Mouse (Mus musculus) embryonic facial prominence, embryonic 13.5 days (tissue): ENCODE measurements around the gene Sbk2. TPM values are rescaled to one million over a fixed set of nuclear protein-coding genes. Genes with fewer than 3 reads are reported as not detected.
"Not testable (repeated sequence)": the region's sequence is repeated elsewhere in the genome, so short reads cannot be mapped to it uniquely, and the experiment has no call there.

Source experiments
- ATAC-seq: fragments of 200-750 bp; cut with Nextera tagmentation; 2 replicates; pipeline ENCODE4 v1.8.0; 2017; ENCODE audit warnings: low read depth; ENCODE audit not compliant: insufficient number of reproducible peaks, insufficient read depth, low FRiP score, low TSS enrichment
- H3K27ac ChIP-seq: fragments of 300-500 bp; sonication (generic); 2 replicates; pipeline ENCODE4 v1.5.1; 2015; ENCODE audit warnings: moderate library complexity, mild to moderate bottlenecking, inconsistent platforms
- H3K27me3 ChIP-seq: fragments of 300-500 bp; sonication (generic); 2 replicates; pipeline ENCODE4 v1.6.1; 2015; ENCODE audit warnings: mild to moderate bottlenecking, inconsistent platforms
- H3K36me3 ChIP-seq: fragments of 300-500 bp; sonication (generic); 2 replicates; pipeline ENCODE4 v1.6.1; 2015; ENCODE audit warnings: mild to moderate bottlenecking, inconsistent platforms
- H3K4me1 ChIP-seq: fragments of 300-500 bp; sonication (generic); 2 replicates; pipeline ENCODE4 v1.6.1; 2015; ENCODE audit warnings: inconsistent platforms
- H3K4me2 ChIP-seq: fragments of 300-500 bp; sonication (generic); 2 replicates; pipeline ENCODE4 v1.6.1; 2015; ENCODE audit warnings: moderate library complexity, mild to moderate bottlenecking, inconsistent platforms
- H3K4me3 ChIP-seq: fragments of 300-500 bp; sonication (generic); 2 replicates; pipeline ENCODE4 v1.5.1; 2015; ENCODE audit warnings: mild to moderate bottlenecking, inconsistent platforms
- H3K9ac ChIP-seq: fragments of 300-500 bp; sonication (generic); 2 replicates; pipeline ENCODE4 v1.6.1; 2015; ENCODE audit warnings: mild to moderate bottlenecking, inconsistent platforms
- H3K9me3 ChIP-seq: fragments of 300-500 bp; sonication (generic); 2 replicates; pipeline ENCODE4 v1.6.1; 2016; ENCODE audit warnings: inconsistent platforms
- WGBS: fragments of 180-500 bp; shearing (Covaris S2); methylation state at CpG from one replicate; pipeline ENCODE4 v1.1.7; 2015; ENCODE audit warnings: mixed read lengths; 5-methylcytosine and 5-hydroxymethylcytosine counted together
- polyA plus RNA-seq: library from polyadenylated mRNA; unstranded; fragments of >200 nt; fragmentation: Nextera tagmentation; extraction: Ambion mirVana; gene quantifications from 2 replicates; pipeline ENCODE4 v1.2.1, GENCODE M21; 2015

Gene Sbk2
- polyA plus RNA-seq: 0.18 TPM in 1 of 2 replicates, not detected in the other

DNA sequence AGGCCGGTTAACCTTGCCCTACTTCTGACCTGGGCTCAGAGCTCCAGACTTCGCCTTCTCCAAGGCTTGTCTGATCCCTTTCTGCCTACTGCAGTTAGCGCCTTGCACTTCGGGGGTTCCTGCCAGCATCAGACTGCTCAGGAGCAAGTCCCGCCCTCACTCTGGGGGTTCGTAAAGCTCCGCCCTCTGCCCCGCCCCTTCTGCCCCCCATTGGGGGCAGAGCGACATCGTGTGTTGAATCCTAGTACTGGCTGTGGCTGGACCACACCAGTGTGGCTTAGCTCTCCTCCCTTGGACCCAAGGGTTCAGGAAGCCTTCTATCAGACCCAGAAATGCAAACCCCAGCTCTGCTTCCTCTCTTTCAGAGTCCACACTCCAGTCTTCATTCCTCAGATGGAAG lies at the start of gene Sbk2:
Sbk2 (minus strand) TSS at position 135 of the 400 bp plus-strand sequence.
- no peak within 1 kb of the TSS for H3K9ac ChIP-seq
- H3K4me1 ChIP-seq: no peaks in the 10 kb centered on the region
- H3K9me3 ChIP-seq: no peaks in the 10 kb centered on the region
- no peak within 1 kb of the TSS for H3K27ac ChIP-seq
- WGBS: 5% methylated on average over 10 of the region's 10 CpGs
- no peak; the same call in 1 of the 2 replicates for ATAC-seq
- peak within 1 kb of the TSS; percentile 38 for H3K4me2 ChIP-seq
- H3K36me3 ChIP-seq: no peaks in the 10 kb centered on the region
- 0 out of 2 replicates have a peak within 1 kb of the TSS, but pooled peaks have one; percentile 12 for H3K4me3 ChIP-seq
- no peaks in the 10 kb centered on the region; the same call in 1 of the 2 replicates for H3K27me3 ChIP-seq

DNA sequence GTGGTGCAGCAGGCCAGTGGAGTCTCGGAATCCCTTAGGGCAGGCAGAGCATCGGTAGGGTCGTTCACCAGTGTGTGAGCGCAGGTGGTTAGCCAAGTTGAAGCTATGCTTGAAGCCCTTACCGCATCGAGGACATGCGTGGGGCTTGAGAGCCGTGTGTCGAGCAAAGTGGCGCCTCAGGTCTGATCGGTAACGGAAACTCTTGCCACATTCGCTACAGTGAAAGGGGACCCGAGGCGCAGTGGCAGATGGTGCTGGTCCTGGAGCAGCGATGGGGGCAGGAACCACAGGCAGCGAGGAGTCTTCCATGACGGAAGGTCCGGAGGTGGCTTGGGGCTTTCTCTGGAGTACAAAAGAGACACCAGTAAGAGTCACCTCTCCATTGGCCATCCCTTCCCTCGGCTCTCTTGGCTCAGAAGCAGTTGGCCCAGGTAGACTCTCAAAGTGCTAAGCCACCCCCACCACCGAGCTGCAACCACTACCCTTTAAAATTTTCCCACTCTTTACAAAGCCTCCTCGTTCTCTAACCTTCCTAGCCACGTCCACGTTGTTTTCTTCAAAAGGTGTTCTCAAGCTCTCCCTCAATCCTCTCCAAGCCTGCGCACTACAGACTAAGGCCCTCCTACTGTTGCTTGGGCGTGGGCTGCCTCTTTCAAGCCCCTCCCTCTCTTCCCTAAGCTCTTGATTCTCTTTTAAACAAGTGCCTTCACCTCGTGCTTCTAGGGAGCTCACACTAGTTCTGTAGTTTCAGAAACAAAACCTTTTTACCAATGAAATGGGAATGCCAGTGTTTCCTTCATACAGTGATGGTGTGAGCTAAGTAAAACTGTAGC lies 48.7 kb upstream of the Sbk2 start:
- peaks cover 57% of the 10 kb centered on the region for H3K36me3 ChIP-seq
- H3K4me2 ChIP-seq: peak overlapping the region; percentile 64
- H3K9ac ChIP-seq: no peak overlapping the region
- peaks cover 10% of the 10 kb centered on the region for H3K4me1 ChIP-seq
- H3K9me3 ChIP-seq: no peaks in the 10 kb centered on the region
- no peak for ATAC-seq
- H3K4me3 ChIP-seq: peak overlapping the region; percentile 56
- 93% methylated on average over 27 of the region's 27 CpGs for WGBS
- H3K27ac ChIP-seq: no peak overlapping the region
- no peaks in the 10 kb centered on the region for H3K27me3 ChIP-seq

DNA sequence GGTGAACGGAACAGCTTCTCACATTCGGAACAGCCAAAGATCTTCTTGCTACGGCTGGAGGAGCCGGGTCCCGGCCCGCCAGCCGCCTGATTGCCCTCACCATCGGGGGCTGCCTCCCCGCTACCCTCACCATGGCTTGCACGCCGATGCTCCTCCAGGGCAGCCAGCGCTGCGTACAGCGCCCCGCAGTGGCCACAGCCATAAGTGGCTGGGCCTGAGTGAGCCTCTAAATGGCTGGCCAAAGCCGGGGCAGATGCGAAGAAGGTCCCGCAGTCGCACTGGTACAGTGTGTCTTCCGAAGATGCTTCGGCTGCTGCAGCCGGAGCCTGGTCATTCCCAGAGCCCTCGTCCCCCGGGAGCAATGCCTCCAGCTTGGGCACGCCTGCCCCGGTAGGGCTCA lies 44.0 kb upstream of the Sbk2 start:
- Histone ChIP-seq H3K4me2 (no peak overlapping the region), H3K27ac (no peak overlapping the region), H3K4me3 (no peak overlapping the region), H3K4me1 (peaks cover 2% of the 10 kb centered on the region; the same call in 1 of the 2 replicates), H3K27me3 (no peaks in the 10 kb centered on the region), H3K9me3 (0 out of 2 replicates have a peak, but pooled peaks cover 6% of the 10 kb centered on the region), H3K36me3 (peaks cover 70% of the 10 kb centered on the region), H3K9ac (no peak overlapping the region)
- 0 out of 2 replicates have a peak, but pooled peaks have one; percentile 26 for ATAC-seq
- WGBS: 97% methylated on average over 26 of the region's 26 CpGs

DNA sequence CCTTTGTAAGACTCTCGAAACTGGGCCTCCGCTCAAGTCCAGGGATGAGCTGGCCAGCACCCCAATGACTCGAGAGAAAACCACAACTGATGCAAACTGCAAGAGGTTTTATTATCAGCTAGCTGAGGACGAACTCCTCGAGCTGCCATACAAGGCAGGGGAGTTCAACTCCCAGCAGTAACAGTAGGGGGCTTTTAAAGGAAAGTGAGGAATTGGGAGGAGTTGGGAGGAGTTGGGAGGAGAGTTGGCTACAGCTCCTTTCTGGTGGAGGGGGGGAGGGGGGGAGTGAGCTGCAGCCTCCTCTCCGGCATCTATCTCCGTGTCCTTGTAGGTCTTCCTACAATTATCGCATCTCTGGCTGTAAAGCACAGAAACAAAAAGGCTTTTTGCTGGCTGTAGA lies 38.7 kb upstream of the Sbk2 start:
- H3K27me3 ChIP-seq, H3K4me2 ChIP-seq, H3K4me1 ChIP-seq, H3K9me3 ChIP-seq, ATAC-seq, H3K4me3 ChIP-seq, H3K27ac ChIP-seq, H3K9ac ChIP-seq: not testable (repeated sequence)
- peaks cover 19% of the 10 kb centered on the region for H3K36me3 ChIP-seq
- 59% methylated on average over 8 of the region's 8 CpGs for WGBS

DNA sequence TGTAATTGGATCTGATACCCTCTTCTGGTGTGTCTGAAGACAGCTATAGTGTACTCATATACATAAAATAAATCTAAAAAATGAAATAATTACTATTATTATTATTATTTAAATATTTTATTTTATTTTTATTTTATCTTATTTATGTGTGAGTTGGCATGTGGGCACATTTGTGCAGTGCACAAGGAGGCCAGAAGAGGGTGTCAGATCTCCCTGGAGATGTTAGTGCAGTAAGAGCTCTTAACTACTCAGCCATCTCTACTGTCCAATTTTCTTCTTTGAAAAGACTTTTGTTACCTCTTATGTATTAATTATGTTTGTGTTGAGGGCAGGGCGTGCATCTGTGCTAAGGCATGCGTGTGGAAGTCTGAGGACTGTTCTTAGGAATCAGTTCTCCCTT lies 35.7 kb upstream of the Sbk2 start:
- Histone ChIP-seq H3K9ac (no peak overlapping the region), H3K4me3 (no peak overlapping the region), H3K27ac (no peak overlapping the region), H3K4me2 (no peak overlapping the region), H3K27me3 (no peaks in the 10 kb centered on the region; the same call in 1 of the 2 replicates), H3K9me3 (no peaks in the 10 kb centered on the region), H3K4me1 (peaks cover 13% of the 10 kb centered on the region), H3K36me3 (no peaks in the 10 kb centered on the region)
- WGBS: 63% methylated on average over 2 of the region's 2 CpGs
- ATAC-seq: no peak

DNA sequence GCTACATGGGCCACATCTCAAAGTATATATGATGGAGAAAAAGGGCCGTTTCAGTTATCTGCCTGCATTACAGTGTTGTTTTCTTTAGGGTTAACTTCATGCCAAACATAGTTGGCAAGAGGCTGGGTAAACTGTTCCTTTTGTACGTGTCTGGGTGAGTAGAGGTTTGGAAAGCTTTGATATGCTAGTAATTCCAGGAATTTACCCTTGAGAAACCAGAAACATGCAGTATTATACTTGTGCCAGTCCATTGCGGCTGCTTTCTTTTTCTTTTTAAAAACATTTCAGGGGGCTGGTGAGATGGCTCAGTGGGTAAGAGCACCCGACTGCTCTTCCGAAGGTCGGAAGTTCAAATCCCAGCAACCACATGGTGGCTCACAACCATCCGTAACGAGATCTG lies 32.7 kb upstream of the Sbk2 start:
- Histone ChIP-seq H3K4me3 (peak overlapping the region; percentile 64), H3K27me3 (peaks cover 17% of the 10 kb centered on the region), H3K9ac (peak overlapping the region; percentile 92; the same call in 1 of the 2 replicates), H3K36me3 (peaks cover 25% of the 10 kb centered on the region), H3K4me1 (peaks cover 28% of the 10 kb centered on the region), H3K4me2 (peak overlapping the region; percentile 81), H3K9me3 (peaks cover 15% of the 10 kb centered on the region; the same call in 1 of the 2 replicates), H3K27ac (peak overlapping the region; percentile 69)
- WGBS: 49% methylated on average over 8 of the region's 8 CpGs
- no peak for ATAC-seq

DNA sequence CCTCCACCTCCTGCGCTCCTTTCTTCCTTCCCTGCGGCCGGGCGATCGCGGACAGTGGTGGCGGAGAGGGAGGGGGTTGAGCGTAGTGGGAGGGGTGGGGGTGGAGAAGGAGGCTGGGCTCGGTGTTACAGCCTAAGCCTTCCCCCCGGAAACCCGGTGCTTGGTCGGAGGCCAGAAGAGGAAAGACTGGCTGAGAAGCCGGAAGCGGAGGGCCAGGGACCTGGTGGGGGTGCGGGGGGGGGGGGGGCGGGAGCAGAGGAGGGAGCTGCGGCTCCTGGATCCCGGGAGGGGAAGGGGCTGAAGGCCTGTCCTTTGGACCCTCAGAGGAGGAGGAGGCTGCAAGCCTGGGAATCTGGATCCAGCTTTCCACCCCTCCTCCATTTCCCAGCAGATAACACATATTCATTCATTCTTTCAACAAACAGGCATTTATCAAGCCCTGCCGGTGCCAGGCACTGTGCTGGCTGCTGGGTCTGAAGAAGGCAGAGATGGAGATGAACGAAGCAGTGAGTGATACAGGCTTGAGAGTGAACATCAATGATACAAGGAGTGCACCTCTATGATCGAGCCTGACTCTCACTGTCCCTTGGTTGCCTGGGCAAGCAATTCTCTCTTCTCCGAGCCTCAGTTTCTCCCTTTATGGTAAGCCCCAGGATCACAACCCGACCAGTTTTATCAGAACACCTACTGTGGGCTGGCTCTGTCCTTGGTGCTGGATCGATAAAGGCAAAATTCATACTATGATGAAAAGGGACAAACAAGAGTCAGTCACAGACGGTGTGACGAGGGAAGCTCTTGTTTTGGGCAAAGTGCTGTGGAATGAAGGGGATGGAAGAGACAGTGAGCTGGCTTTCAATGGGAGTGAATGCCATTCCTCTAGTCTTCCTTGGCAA lies 32.0 kb upstream of the Sbk2 start, which contains the start of gene Zfp579:
Zfp579 (minus strand) TSS at position 156 of the 893 bp plus-strand sequence.
- peaks cover 28% of the 10 kb centered on the region for H3K4me1 ChIP-seq
- peak within 1 kb of the TSS; percentile 92 for H3K9ac ChIP-seq
- H3K27me3 ChIP-seq: peaks cover 17% of the 10 kb centered on the region
- 6% methylated on average over 16 of the region's 26 CpGs for WGBS
- peaks cover 32% of the 10 kb centered on the region for H3K36me3 ChIP-seq
- peak within 1 kb of the TSS; percentile 81 for H3K4me2 ChIP-seq
- peak; percentile 82 for ATAC-seq
- peaks cover 21% of the 10 kb centered on the region; the same call in 1 of the 2 replicates for H3K9me3 ChIP-seq
- H3K4me3 ChIP-seq: peak within 1 kb of the TSS; percentile 64
- peak within 1 kb of the TSS; percentile 69 for H3K27ac ChIP-seq

DNA sequence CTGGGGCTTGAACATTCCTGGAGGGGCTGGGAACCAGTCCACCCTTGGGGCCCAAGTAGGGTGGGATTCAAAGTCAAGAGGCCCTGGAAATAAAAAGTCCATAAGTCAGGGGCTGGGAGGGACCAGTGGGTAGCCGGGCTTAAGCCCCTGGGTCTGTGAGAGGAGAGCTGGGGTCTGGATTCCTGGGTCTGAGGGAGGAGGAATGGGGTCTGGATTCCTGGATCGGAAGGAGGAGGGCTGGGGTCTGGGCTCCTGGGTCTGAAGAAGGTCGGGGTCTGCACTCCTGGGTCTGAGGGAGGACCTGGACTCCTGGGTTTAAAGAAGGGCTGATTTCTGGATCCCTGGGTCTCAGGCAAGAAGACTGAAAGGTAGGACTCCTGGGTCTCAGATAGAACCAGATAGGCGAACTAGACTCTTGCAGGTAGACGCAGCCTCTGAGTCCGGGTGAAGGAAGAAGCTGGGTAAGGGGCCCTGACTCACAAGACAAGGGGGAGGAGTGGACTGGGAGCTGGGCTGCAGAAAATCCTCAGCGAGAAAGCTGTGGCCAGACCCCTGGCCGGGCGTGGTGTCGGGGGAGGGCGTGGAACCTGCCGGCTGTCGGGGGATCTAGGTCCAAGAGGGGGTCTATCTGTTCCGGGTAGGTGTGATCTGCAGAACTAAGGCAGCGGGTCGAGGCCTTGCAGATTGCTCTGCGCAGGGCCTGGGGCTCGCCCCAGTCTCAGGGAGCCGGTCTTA lies 31.2 kb upstream of the Sbk2 start:
- H3K27ac ChIP-seq: peak overlapping the region; percentile 69
- peaks cover 17% of the 10 kb centered on the region for H3K27me3 ChIP-seq
- ATAC-seq: peak; percentile 40

DNA sequence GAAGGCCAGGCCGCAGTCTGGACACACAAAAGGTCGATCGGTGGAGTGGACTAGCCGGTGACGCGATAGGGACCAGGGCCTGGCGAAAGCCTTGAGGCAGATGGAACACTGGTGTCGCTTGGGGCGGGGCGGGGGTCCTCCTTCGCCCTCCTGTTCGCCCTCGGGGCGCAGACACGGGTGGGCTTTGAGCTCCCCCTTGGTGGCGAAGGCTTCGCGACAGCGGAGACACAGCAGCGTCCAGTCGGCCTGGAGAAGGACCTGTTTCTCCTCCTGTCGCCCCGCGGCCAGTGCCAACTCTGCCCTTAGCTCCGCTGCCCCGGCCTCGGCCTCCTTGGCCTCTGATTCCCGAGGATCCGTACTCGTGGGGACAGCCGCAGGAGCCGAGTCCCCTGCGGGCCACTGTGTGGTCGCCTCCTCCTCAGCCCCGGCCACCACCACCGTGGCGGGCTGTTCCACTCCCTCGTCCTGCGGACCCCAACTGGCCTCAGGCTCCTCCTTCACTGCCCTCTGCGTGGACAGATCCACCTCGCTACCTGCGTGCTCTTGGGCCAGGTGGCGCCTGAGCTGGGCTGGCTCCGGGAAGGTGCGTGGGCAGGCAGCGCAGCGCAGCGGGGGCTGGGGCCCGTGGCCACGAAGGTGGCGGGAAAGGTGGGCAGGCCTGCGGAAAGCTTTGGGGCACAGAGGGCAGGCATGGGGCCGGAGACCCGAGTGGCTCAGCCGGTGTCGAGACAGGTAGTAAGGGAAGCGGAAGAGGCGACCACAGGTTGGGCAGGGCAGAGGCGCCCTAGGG lies 30.0 kb upstream of the Sbk2 start:
- ATAC-seq: no peak
- peaks cover 30% of the 10 kb centered on the region for H3K9me3 ChIP-seq
- H3K27me3 ChIP-seq: peaks cover 17% of the 10 kb centered on the region
- peaks cover 36% of the 10 kb centered on the region for H3K36me3 ChIP-seq
- no peak overlapping the region for H3K27ac ChIP-seq
- H3K4me2 ChIP-seq: peak overlapping the region; percentile 81
- WGBS: 52% methylated on average over 59 of the region's 59 CpGs
- 0 out of 2 replicates have a peak overlapping the region, but pooled peaks have one; percentile 46 for H3K9ac ChIP-seq
- H3K4me3 ChIP-seq: peak overlapping the region; percentile 64
- H3K4me1 ChIP-seq: peaks cover 28% of the 10 kb centered on the region

More for the DNA sequence above, 31.2 kb upstream of the Sbk2 start:
- Histone ChIP-seq H3K9me3 (peaks cover 29% of the 10 kb centered on the region), H3K4me2 (peak overlapping the region; percentile 81), H3K36me3 (peaks cover 36% of the 10 kb centered on the region), H3K4me1 (peaks cover 28% of the 10 kb centered on the region), H3K9ac (peak overlapping the region; percentile 92), H3K4me3 (peak overlapping the region; percentile 64)
- WGBS: 3% methylated on average over 19 of the region's 19 CpGs

DNA sequence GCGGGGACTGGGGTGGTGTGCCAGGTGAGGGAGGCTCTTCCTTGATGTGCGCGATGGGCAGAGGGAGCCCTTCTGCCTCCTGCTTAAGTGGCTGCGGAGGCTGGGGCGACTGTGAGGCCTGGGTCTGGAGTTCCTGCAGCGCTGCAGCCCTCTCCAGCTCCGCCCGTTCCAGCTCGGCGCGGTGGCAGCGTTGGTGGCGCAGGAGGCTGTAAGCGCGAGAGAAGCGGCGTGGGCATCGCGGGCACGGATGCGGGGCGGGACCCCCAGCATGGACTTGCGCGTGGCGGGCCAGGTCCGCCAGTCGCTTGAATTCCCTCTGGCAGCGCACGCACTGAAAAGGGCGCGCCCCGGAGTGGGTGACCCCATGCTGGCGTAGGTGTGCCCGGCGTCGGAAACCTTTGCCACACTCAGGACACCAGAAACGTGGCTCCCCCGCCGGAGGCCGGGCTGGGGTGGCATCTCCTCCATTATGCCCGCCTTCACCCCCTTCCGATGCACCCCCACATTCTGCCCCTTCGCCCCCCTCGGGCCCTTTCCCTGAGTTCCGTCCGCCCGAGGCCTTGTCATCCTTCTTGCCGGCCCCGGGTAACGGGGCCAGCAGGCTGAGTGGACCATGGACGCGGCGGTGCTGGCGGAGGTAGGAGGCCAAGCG lies 29.3 kb upstream of the Sbk2 start:
- no peak for ATAC-seq
- Histone ChIP-seq H3K4me2 (peak overlapping the region; percentile 81), H3K4me3 (peak overlapping the region; percentile 64; the same call in 1 of the 2 replicates), H3K36me3 (peaks cover 36% of the 10 kb centered on the region), H3K9me3 (peaks cover 30% of the 10 kb centered on the region), H3K9ac (0 out of 2 replicates have a peak overlapping the region, but pooled peaks have one; percentile 46), H3K4me1 (peaks cover 28% of the 10 kb centered on the region), H3K27me3 (peaks cover 17% of the 10 kb centered on the region), H3K27ac (no peak overlapping the region)
- WGBS: 42% methylated on average over 55 of the region's 55 CpGs
